In the genomic region with DNA sequence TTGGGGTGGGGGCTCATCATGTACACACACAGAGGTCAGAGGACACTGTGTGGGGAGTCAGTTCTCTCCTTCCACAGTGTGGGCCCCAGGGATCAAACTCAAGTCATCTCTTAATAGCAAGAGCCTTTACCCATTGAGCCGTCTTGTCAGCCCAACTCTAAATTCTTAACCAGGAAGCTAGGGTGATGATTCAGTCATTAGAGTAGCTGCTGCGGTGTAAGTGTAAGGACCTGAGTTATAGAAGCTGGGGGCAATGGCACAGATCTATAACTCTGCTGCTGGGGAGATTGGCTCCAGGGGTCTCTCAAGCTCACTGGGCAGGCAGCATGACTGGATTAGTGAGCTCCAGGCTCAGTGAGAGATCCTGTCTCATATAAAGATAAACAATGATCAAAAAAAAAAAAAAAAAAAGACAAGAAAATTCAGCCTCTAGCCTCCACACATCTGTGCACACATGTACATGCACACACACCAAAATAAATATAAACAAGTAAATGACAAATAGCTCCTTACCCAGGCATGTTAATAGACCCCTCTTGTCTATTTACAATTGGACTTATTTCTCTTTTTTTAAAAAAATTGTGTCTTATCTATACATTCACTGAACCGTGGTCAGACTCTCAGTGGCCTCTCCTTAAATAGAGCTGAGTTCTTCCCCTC, we compare ENCODE assay signal across 25 mouse cellular contexts. TPM values are rescaled to one million over a fixed set of nuclear protein-coding genes. Genes with fewer than 3 reads are reported as not detected.
DNase-seq lines count a peak whose midpoint lies in the region; ATAC-seq and TF ChIP-seq lines count a peak whose summit lies in the region.
"Had no signal": no experiment of that assay in that cellular context is flagged by ENCODE, and none has a peak within 500 bp of the region (broad histone marks: within the 10 kb centered on the region; RNA-seq: fewer than 3 reads in every experiment).

No protein-coding gene starts in this region.

- H3K4me2 ChIP-seq in intestine, embryonic 16.5 days (ENCODE audit: low read depth, low read length): no peak overlapping the region
- no peak overlapping the region for H3K4me2 ChIP-seq in intestine, embryonic 15.5 days (replicated peaks)
- no peak overlapping the region for H3K4me2 ChIP-seq in stomach, postnatal 0 days (replicated peaks; ENCODE audit: low read depth)
- H3K4me2 ChIP-seq: forebrain, embryonic 13.5 days; heart, embryonic 13.5 days; hindbrain, embryonic 13.5 days had no signal

- H3K27me3 ChIP-seq in intestine, embryonic 16.5 days (replicated peaks; ENCODE audit: control insufficient read depth, insufficient read depth, low read length): no peaks in the 10 kb centered on the region
- no peaks in the 10 kb centered on the region for H3K27me3 ChIP-seq in intestine, embryonic 15.5 days (replicated peaks)
- H3K27me3 ChIP-seq in spleen, adult 2 months (ENCODE audit: control insufficient read depth, insufficient read depth, low read length): no peaks in the 10 kb centered on the region
- H3K27me3 ChIP-seq in stomach, postnatal 0 days (ENCODE audit: control insufficient read depth, insufficient read depth, low read length): no peaks in the 10 kb centered on the region
- H3K27me3 ChIP-seq in kidney, adult 2 months (replicated peaks; ENCODE audit: control insufficient read depth, insufficient read depth, low read length): no peaks in the 10 kb centered on the region

- H3K4me1 ChIP-seq in intestine, embryonic 16.5 days (ENCODE audit: control insufficient read depth, insufficient read depth, low read length): peaks cover 13% of the 10 kb centered on the region
- peaks cover 7% of the 10 kb centered on the region for H3K4me1 ChIP-seq in intestine, embryonic 15.5 days (replicated peaks)
- H3K4me1 ChIP-seq in spleen, adult 2 months (ENCODE audit: control insufficient read depth, insufficient read depth, insufficient read length): peaks cover 37% of the 10 kb centered on the region; the same call in 1 of the 2 replicates
- peaks cover 3% of the 10 kb centered on the region; the same call in 1 of the 2 replicates for H3K4me1 ChIP-seq in bone marrow, adult 2 months (ENCODE audit: control insufficient read depth, insufficient read depth, low read length)
- H3K4me1 ChIP-seq in stomach, postnatal 0 days (replicated peaks; ENCODE audit: control insufficient read depth, insufficient read depth): no peaks in the 10 kb centered on the region
- peaks cover 3% of the 10 kb centered on the region; the same call in 1 of the 2 replicates for H3K4me1 ChIP-seq in kidney, adult 2 months (ENCODE audit: control insufficient read depth, insufficient read depth, low read length)

- ATAC-seq in intestine, embryonic 16.5 days: no peak
- ATAC-seq in intestine, embryonic 15.5 days: no peak
- ATAC-seq in stomach, postnatal 0 days (ENCODE audit: low FRiP score, low TSS enrichment): no peak
- ATAC-seq in megakaryocyte progenitor cell, adult 5-6 weeks (replicated peaks; ENCODE audit: poor library complexity): no peak
- ATAC-seq: forebrain, embryonic 13.5 days; Patski had no signal

- no peak for DNase-seq in spleen, adult 2 months (ENCODE audit: low read depth in 1 of 2, low spot score in 2 of 2)
- no peak for DNase-seq in spleen, postnatal 14 days (ENCODE audit: low spot score in 2 of 2)
- DNase-seq in stomach, postnatal 0 days (ENCODE audit: low spot score): no peak
- no peak for DNase-seq in kidney, adult 2 months
- DNase-seq: adrenal gland, postnatal 14 days; cerebellum, adult 18-20 months; cerebellum, adult 9-10 months; cerebellum, postnatal 14 days; gastrocnemius, postnatal 10 days; gastrocnemius, postnatal 36 days; heart, adult 2 months; heart, postnatal 14 days had no signal

- H3K27ac ChIP-seq in intestine, embryonic 16.5 days (ENCODE audit: low read length): 0 out of 2 replicates have a peak overlapping the region, but pooled peaks have one; percentile 41
- H3K27ac ChIP-seq in intestine, embryonic 15.5 days: no peak overlapping the region
- peak overlapping the region; percentile 94 for H3K27ac ChIP-seq in spleen, adult 2 months (ENCODE audit: insufficient read depth, low read length)
- H3K27ac ChIP-seq in bone marrow, adult 2 months (ENCODE audit: control insufficient read depth, insufficient read depth, low read depth, low read length, poor library complexity): 0 out of 2 replicates have a peak overlapping the region, but pooled peaks have one; percentile 38
- H3K27ac ChIP-seq in stomach, postnatal 0 days (replicated peaks): 0 out of 2 replicates have a peak overlapping the region, but pooled peaks have one; percentile 69
- no peak overlapping the region for H3K27ac ChIP-seq in kidney, adult 2 months (ENCODE audit: insufficient read depth, low read depth, low read length)
- H3K27ac ChIP-seq: forebrain, embryonic 10.5 days; forebrain, embryonic 13.5 days; heart, adult 2 months; heart, embryonic 10.5 days; heart, embryonic 13.5 days had no signal

- no peaks in the 10 kb centered on the region for H3K36me3 ChIP-seq in intestine, embryonic 16.5 days (ENCODE audit: control insufficient read depth, insufficient read depth, low read length)
- H3K36me3 ChIP-seq in intestine, embryonic 15.5 days: no peaks in the 10 kb centered on the region
- H3K36me3 ChIP-seq in spleen, adult 2 months (ENCODE audit: control insufficient read depth, insufficient read depth, low read length): no peaks in the 10 kb centered on the region
- no peaks in the 10 kb centered on the region for H3K36me3 ChIP-seq in stomach, postnatal 0 days (ENCODE audit: control insufficient read depth, insufficient read depth, low read length)
- H3K36me3 ChIP-seq in kidney, adult 2 months (ENCODE audit: control insufficient read depth, insufficient read depth, low read length): no peaks in the 10 kb centered on the region
- H3K36me3 ChIP-seq: forebrain, embryonic 10.5 days; G1E; heart, embryonic 10.5 days; heart, embryonic 13.5 days; hindbrain, embryonic 13.5 days had no signal

- 75% methylated on average over 3 of the region's 3 CpGs for WGBS in intestine, embryonic 16.5 days
- WGBS in intestine, embryonic 15.5 days: 69% methylated on average over 3 of the region's 3 CpGs
- WGBS in spleen, adult 2 months: 36% methylated on average over 3 of the region's 3 CpGs
- WGBS in bone marrow, adult 2 months: 65% methylated on average over 3 of the region's 3 CpGs
- 71% methylated on average over 3 of the region's 3 CpGs for WGBS in stomach, postnatal 0 days
- WGBS in kidney, adult 2 months: 87% methylated on average over 3 of the region's 3 CpGs

- no peak for TF ChIP-seq CTCF in spleen, adult 2 months (IDR thresholded peaks at IDR 0.05; ENCODE audit: extremely low read depth, insufficient read depth, insufficient read length, insufficient replicate concordance)
- no peak for TF ChIP-seq CTCF in bone marrow, adult 2 months (IDR thresholded peaks at IDR 0.05; ENCODE audit: control insufficient read depth, insufficient read depth, low read length)
- TF ChIP-seq CTCF in stomach, postnatal 0 days (IDR thresholded peaks at IDR 0.05; ENCODE audit: low read depth): no peak
- no peak for TF ChIP-seq CTCF in kidney, adult 2 months (conservative IDR thresholded peaks at IDR 0.05; ENCODE audit: insufficient read depth, insufficient read length, low read depth, low read length)

- no peak overlapping the region for H3K4me3 ChIP-seq in intestine, embryonic 16.5 days (ENCODE audit: low read length)
- H3K4me3 ChIP-seq in intestine, embryonic 15.5 days (replicated peaks): no peak overlapping the region
- H3K4me3 ChIP-seq in spleen, adult 2 months (ENCODE audit: extremely low read depth, insufficient read depth, insufficient read length): no peak overlapping the region
- no peak overlapping the region for H3K4me3 ChIP-seq in bone marrow, adult 2 months (replicated peaks; ENCODE audit: control insufficient read depth, low read depth, low read length)
- H3K4me3 ChIP-seq in stomach, postnatal 0 days (ENCODE audit: low read depth, low read length): no peak overlapping the region
- no peak overlapping the region for H3K4me3 ChIP-seq in kidney, adult 2 months (ENCODE audit: insufficient read depth, low read depth, low read length)
- H3K4me3 ChIP-seq: forebrain, embryonic 10.5 days; forebrain, embryonic 13.5 days; heart, adult 2 months; heart, embryonic 10.5 days; heart, embryonic 13.5 days; hindbrain, embryonic 13.5 days had no signal

- no peak for TF ChIP-seq POLR2A in spleen, adult 2 months (IDR thresholded peaks at IDR 0.05; ENCODE audit: low read depth, low read length)
- no peak for TF ChIP-seq POLR2A in bone marrow, adult 2 months (IDR thresholded peaks at IDR 0.05; ENCODE audit: borderline replicate concordance, control insufficient read depth, low read depth, low read length)
- TF ChIP-seq POLR2A in kidney, adult 2 months (IDR thresholded peaks at IDR 0.05; ENCODE audit: low read depth, low read length): no peak

- TF ChIP-seq EP300 in stomach, postnatal 0 days (optimal IDR thresholded peaks at IDR 0.05): no peak

- no peaks in the 10 kb centered on the region for H3K9me3 ChIP-seq in intestine, embryonic 16.5 days (ENCODE audit: control insufficient read depth, low read length)
- no peaks in the 10 kb centered on the region for H3K9me3 ChIP-seq in intestine, embryonic 15.5 days
- H3K9me3 ChIP-seq in stomach, postnatal 0 days (ENCODE audit: control insufficient read depth, low read length): no peaks in the 10 kb centered on the region
- H3K9me3 ChIP-seq: forebrain, embryonic 10.5 days; forebrain, embryonic 13.5 days; G1E; heart, embryonic 10.5 days; heart, embryonic 13.5 days; hindbrain, embryonic 13.5 days had no signal

- H3K9ac ChIP-seq in intestine, embryonic 16.5 days (ENCODE audit: low read depth, low read length): no peak overlapping the region
- H3K9ac ChIP-seq in intestine, embryonic 15.5 days: no peak overlapping the region
- no peak overlapping the region for H3K9ac ChIP-seq in stomach, postnatal 0 days (ENCODE audit: low read length)
- H3K9ac ChIP-seq: forebrain, embryonic 13.5 days; heart, embryonic 13.5 days; hindbrain, embryonic 13.5 days had no signal

RNA-seq across cellular contexts. Expression of a gene that starts 25.9 kb away (rescaled TPM):
- 90.2 and 93.8 TPM in 2 replicates for polyA plus RNA-seq in intestine, embryonic 16.5 days (2015; fragmentation: Nextera tagmentation; extraction: Ambion mirVana)
- polyA plus RNA-seq in intestine, embryonic 15.5 days (2015; fragmentation: Nextera tagmentation; extraction: Ambion mirVana): 109 TPM in 2 replicates
- 42.7 and 44.5 TPM in 2 replicates for polyA plus RNA-seq in spleen, adult 2 months (2012; rRNA removed)
- 22.0 and 57.7 TPM in 2 replicates for polyA plus RNA-seq in bone marrow, adult 2 months (2011; ENCODE audit: insufficient read depth, insufficient read length, low replicate concordance, missing spikeins)
- 31.3 and 31.9 TPM in 2 replicates for polyA plus RNA-seq in stomach, postnatal 0 days (2015; fragmentation: Nextera tagmentation; extraction: Ambion mirVana)
- 70.0 and 71.1 TPM in 2 replicates for total RNA-seq in megakaryocyte progenitor cell, adult 5-6 weeks (2015)
- 194 and 197 TPM in 2 replicates for total RNA-seq in megakaryocyte progenitor cell, adult 5-6 weeks (2017)
- polyA plus RNA-seq in kidney, adult 2 months (2012; rRNA removed): 20.2 and 24.6 TPM in 2 replicates

RNA-seq across cellular contexts. Expression of a gene that starts 59.5 kb away (rescaled TPM):
- 1.2 and 1.4 TPM in 2 replicates for polyA plus RNA-seq in intestine, embryonic 16.5 days (2015; fragmentation: Nextera tagmentation; extraction: Ambion mirVana)
- polyA plus RNA-seq in intestine, embryonic 15.5 days (2015; fragmentation: Nextera tagmentation; extraction: Ambion mirVana): 1.4 and 1.6 TPM in 2 replicates
- polyA plus RNA-seq in spleen, adult 2 months (2012; rRNA removed): 4.5 and 10.9 TPM in 2 replicates
- polyA plus RNA-seq in bone marrow, adult 2 months (2011; ENCODE audit: insufficient read depth, insufficient read length, low replicate concordance, missing spikeins): not detected in 2 replicates
- 3.5 and 4.3 TPM in 2 replicates for polyA plus RNA-seq in stomach, postnatal 0 days (2015; fragmentation: Nextera tagmentation; extraction: Ambion mirVana)
- not detected in 2 replicates for total RNA-seq in megakaryocyte progenitor cell, adult 5-6 weeks (2015)
- not detected in 2 replicates for total RNA-seq in megakaryocyte progenitor cell, adult 5-6 weeks (2017)
- 0.69 and 1.1 TPM in 2 replicates for polyA plus RNA-seq in kidney, adult 2 months (2012; rRNA removed)
- total RNA-seq: granulocyte monocyte progenitor cell, adult 5-6 weeks; hematopoietic stem cell, adult 5-6 weeks had no signal
- polyA plus RNA-seq: G1E, Patski had no signal

Comparison
In these comparisons a context has a peak if more than half of its experiments do, and no peak if none do; other contexts are left out.
1. H3K27ac ChIP-seq: peak in intestine, embryonic 16.5 days (single experiment), spleen, adult 2 months (single experiment), bone marrow, adult 2 months (single experiment) and stomach, postnatal 0 days (single experiment); none in intestine, embryonic 15.5 days (single experiment) and kidney, adult 2 months (single experiment).